Mouse (Mus musculus) adrenal gland, postnatal 36 days (tissue): ENCODE data around the gene Fam69b. TPM values are rescaled to one million over a fixed set of nuclear protein-coding genes. Genes with fewer than 3 reads are reported as not detected.

Source experiments
- DNase-seq, 2 experiments: peaks; one replicate each; pipeline ENCODE4 v3.0.0; 2021; ENCODE audit warnings: mixed read lengths in 1 of 2
- total RNA-seq, 2 experiments: library from RNA; stranded (reverse); gene quantifications; 2 replicates each; pipeline ENCODE4 v1.2.3; 2021

Gene Fam69b
- total RNA-seq, 2 experiments from 2014 or later, result 5.8 to 8.8 TPM

DNA sequence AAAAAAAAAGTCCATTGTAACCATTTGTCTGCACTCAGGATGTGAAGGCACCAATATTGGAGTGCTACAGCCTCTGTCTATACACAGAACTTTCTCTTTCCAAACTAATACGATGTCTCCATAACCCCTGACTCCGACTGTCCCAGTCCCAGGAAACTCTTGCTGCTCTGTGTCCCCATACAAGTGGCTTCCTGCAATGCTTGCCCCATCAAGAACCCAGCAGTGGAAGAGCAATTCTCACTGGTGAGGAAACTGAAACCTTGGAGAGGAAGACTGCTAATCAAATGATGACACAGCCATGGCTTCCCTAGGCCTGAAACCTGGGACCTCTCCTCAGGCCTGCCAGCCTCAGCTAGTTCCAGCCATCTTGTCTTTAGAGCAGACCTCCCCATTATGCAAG is 30.4 kb upstream of the Fam69b start:
- DNase-seq, result no peak

DNA sequence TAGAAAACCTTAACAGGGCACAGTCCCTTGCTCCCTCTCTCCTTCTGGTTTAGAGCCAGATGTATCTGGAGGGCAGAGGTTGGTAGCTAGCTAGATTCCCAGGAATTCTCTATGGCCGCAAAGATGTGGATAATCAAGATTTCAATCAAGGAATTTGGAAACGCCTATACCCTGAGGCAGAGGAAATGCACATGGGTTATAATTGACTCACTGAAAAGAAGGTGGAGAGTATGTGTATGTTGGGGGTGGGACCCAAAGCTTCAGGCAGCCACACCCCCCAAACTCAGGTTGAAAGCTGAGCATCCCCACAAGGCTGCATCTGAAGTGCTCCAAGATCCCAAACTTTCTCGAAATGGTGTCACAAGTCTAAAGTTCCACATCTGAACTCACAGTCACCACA is 29.8 kb upstream of the Fam69b start:
- no peak for DNase-seq

DNA sequence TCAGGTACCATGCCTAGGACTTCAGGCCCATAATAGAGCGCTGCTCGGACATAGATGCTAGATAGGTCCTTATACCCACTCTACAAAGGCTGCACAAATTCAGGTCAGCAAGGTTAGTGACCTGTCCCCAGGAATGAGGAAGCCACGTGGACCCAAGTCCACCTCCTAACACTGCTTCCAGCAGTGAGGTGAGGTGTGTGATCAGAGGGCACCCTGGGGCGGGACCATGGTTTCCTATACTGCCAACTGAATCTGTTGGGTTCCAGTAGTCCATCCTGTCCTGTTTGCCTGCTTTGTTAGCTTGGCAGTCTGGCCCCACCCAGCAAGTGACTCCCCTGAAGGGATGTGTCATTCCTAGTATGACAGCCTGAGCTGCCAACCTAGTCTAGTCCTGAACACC is 28.3 kb upstream of the Fam69b start:
- DNase-seq, result no peak

DNA sequence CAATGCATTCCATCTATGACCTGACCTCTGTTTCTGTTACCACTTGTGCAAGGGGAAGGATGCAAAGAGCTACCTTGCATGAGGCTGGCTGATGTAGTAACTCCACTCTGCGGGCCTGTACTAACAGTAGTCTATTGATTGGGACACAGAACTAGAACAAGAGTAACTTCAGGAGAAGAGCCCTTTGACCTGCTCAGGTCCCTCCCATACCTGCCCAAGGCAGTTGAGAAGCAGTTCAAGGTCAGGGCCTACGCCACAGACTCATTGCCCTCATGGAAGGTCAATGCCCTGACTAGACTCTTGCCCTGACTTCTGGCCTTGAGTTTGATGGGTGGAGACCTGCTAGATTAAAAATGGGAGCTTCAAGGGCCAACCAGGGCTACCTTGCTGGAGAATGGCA is 27.6 kb upstream of the Fam69b start:
- DNase-seq, result no peak

DNA sequence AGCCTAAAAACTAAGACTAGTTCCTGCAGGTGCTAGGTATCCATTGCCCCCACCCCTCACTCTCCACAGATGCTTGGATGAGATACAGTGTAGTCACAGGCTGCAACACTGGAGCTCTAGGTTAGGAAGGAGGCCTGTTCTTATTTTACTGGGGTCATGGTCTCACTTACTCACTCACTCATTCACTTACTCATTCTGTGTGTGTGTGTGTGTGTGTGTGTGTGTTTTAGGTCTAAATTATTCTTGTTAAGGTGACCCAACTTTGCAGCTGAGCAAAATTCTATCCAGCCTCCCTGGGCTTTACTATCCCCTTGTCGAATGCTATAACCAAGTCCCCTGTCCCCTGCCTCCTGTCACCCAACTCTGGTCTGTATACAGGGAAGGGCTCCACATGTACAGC is 26.7 kb upstream of the Fam69b start:
- no peak for DNase-seq

DNA sequence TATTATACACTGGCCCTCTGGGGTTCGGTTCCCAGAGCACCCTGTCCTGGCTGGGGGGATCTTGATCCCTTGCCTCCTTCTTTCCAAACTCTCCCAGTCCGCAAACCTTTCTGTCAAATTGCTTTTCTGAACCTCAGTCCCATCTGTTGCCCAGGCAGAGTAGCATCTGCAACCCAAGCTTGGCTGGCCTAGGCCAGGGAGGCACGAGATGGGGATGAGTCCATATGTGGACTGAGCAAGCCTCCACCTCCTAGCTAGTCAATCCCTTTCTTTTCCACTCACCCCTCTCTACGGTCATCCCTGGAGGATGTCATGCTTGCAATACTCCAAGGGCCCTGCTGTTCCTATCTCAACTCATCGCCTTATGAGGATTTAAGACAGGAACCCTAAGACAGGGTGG is 25.6 kb upstream of the Fam69b start:
- no peak for DNase-seq

DNA sequence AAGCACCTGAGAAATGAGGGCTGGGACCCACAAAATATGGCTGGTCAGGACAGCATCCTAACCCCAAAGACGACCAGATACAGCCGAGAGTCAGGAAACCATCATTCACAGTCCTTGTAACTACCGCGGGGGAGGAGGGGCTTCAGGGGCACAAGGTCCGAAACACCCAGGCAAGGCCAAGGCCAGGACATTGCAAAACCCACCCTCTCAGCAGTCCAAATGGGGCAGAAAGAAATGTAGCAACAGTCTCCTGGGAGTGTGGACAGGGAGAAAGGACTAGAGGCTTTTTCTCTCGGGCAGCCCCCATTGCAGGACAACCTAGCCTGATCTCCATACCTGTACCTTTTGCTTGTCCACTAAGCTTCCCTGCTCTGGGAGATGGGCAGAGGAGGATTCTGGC is 25.1 kb upstream of the Fam69b start:
- DNase-seq, result peak; percentile 74 to 86

DNA sequence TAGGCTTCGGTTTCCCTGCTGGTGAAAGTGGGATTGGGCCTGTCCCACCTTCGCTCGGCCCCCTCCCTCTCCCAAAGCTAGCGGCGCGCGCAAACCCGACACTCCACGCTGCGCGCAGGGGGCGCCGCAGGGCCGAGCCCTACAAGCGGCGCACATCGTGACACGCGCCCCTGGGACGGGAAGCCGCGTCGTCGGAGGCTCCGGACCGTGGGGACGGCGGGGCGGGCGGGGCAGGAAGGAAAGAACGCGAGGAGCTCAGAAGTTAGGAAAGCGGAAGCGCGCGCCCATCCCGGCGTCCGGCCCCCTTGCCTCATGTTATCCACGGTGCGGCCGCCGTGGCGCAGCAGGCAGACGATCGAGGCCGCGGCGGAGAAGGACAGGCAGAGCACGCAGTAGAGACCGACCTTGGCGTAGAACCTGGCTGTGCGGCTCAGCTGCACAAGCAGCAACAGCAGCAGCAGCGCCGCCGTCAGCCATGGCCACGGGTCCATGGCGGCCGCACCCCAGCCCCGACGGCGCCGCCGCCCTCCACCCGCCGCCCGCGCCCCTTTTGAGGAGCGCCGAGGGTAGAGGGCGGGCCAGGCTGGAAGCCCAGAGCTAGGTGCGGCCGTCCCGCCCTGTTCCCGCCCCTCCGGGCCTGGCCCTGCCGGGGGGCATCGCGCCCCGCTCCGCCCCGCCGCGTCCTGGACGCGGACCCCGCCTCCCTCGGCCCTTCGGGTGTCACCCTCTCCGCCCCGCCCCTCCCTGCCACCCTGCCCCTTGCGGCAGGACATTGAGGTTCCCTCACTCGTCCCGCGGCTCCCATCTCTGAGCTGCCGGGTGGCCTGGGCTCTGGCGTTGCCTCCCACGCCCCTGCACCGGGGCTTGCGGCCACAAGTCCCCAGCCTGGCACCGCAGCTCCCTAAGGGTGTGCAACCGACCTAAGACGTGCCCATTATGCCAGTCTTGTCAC is 24.3 kb upstream of the Fam69b start, which contains the start of gene Agpat2:
TSS of gene Agpat2 (minus strand) at position 698 of the 952 bp plus-strand sequence.
- DNase-seq, result peak; percentile 94 to 97

DNA sequence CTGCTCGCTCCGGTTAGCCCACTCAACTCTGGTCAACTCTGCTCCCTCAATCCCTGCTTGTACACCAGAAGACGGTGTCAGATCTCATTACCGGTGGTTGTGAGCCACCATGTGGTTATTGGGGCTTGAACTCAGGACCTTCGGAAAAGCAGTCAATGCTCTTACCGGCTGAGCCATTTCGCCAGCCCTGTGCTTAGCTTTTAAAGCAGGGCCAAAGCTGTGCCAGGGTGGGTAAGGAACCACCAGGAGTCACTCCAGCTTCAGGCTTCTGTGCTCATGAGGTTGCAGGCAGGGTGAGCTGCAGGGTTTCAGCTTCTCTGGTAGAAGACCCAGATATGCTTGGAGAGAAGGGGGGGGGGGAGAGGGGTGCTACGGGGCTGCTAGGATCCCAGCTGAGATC is 22.9 kb upstream of the Fam69b start:
- DNase-seq, result no peak

DNA sequence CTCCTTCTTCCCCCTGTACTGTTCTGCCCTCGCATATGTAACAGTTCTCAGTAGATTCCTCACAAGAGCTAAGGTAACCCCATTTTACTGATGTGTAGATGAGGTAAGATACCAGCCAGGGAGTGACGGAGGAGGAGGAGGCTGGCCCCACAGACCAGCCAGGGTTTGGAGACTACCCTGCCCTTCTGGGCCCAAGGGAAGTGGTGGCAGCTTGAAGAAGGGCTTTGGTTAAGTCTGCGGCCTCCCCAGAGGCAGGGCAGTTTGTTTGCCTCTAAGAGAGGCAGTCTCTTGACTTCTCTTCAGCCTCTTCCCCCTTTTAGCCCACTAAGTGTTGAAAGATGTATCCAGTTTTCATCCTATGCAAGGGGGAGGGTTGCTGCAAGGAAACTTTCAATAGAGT is 21.7 kb upstream of the Fam69b start:
- DNase-seq, result peak in 1 of 2 experiments; percentile 21

DNA sequence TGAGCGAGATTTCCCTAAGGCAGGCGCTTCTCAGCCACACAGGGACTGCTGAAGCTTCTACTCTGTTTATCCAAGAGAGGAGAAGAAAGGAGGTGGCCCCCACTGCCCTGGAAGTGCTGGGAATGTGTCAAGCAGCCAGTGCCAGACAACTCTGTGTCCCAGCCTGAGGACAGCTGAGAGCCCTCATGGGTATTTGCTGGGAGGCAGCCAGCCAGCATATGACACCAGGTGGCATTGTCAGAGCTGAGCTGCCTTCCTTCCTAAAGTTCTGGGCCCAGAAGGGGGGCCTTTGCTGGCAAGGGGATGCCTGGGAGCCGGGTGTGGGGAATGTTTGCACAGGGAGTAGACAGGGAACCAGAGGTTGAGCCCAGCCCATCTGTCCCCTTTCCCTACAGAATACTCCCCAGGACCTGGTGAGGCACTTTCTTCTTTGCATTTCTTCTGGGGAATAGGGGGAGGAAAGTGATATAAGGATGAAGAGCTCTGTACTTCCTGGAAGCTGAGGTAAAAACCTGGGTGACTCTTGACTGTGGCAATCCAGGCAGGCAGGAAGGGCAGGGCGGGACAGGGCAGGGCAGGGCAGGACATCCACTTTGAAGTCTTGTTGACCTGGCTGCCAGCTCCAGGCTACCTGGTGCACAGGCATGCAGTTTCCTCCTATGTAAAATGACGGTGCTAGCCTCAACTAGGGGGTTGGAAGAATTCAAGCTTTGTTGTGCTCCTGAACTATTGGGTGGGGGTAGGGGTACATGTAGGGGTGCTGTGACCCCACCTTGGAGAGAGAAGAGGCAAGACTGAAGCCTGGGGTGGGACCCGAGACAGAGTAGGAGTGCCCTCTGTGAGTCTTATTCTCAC is 21.0 kb upstream of the Fam69b start:
- DNase-seq, result no peak

DNA sequence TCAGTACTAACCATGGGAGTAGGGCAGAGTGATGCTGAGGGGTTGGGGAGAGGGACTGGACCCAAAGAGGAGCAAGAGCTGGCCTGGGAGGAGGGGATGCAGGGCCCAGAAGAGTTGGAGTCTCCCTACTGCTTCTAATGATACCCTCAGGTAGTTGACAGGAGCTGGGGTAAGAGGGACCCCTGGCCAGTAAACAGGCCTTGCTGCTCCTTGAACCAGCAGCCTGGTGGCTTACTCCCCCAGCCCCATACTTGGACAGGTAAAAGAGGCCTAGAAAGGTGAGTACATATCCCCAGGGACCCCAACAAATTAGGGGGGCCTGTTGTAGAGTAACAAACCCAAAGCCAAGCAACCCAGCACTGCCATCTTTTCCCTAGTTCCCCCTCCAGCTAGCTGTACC is 19.5 kb upstream of the Fam69b start:
- no peak for DNase-seq

DNA sequence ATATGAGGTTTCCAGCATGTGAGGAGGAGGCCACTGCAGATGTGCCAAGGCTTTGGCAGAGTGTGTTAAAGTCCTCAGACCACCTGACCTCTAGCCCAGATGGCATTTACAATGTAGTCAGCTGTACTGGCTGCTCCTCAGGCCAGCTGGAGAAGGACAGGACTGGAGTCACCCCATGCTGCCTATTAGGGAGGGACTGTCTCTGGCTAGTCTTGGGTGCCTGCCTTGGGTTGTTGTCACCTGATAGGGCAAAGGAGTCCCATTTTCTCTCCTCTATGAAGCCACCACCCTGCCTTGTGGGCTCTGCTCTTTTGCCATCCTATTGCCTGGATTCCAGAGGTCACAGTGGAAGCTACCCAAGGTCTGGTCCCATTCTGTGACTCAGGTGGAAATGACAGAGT is 19.0 kb upstream of the Fam69b start:
- DNase-seq, result no peak

DNA sequence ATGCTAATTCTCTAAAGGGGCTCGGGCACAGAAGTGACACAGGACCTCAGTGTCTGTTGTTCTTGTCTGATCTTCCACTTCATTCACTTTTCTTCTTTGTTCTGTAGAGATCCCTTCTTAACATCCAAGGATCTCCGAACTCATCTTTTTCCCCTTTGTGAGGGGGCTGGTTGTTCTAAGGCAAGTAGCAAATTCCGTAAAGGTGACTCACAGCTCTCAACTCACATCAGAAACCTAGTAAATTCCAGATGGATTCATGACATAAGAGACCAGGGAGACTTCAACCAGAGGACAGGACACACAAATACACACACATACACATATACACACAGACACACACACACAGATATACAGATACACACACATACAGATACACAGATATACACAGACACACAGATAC is 17.7 kb upstream of the Fam69b start:
- no peak for DNase-seq

DNA sequence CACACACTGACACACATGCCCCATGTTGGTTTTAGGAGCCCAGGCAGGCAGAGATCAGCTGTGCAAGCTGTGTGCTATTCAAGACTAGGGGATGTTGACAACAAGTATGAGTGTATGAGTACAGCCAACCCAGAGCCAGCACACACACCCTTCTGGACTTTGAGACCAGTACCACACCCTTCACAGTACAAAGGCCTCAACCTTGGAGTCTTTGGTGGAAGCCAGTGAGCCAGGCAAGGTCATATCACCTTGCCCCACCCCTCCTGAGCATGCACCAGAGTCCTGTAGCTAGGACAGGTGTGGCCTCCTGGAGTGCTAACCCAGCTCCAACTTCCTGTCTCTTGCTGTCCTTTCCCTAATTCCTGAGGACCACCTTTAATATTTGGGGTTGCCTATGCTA is 17.2 kb upstream of the Fam69b start:
- no peak for DNase-seq

DNA sequence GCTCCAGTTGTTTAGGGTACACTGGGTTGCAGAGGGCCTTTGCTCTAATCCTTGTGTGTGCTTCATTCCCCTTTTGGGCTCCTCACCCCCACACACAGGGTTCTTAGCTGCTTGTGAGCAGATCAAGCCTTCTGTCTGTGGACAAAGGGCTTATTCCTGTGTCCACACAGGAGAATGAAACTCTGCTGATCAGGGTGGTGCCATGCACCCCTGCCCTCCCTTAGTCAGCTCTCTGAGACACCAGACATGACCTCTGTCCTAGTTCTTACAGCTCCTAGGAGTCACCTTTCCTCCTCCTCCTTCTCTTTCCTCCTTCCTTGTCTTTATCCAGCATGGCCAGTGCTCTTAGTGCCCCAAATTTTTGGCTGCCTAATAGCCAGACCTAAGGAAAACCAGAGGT is 16.4 kb upstream of the Fam69b start:
- no peak for DNase-seq

DNA sequence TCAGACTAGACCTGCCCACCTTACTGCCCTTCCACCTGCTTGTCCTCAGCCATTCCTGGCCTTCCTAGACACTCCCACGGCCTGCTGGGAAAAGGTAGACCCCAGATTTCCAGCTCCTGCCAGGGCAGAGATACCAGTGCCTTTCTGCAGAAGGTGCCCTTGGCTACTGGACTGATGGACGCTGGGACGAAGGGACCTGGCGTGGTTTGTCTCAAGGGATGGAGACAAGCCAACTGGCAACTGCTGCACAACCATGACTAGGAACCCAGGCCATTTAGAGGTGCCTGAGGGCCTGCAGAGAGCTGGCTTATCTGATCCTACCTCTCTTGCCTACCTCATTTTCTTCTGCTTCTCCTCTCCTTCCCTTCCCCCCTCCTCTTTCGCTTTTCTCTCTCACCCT is 13.4 kb upstream of the Fam69b start:
- peak in 1 of 2 experiments; percentile 29 for DNase-seq

DNA sequence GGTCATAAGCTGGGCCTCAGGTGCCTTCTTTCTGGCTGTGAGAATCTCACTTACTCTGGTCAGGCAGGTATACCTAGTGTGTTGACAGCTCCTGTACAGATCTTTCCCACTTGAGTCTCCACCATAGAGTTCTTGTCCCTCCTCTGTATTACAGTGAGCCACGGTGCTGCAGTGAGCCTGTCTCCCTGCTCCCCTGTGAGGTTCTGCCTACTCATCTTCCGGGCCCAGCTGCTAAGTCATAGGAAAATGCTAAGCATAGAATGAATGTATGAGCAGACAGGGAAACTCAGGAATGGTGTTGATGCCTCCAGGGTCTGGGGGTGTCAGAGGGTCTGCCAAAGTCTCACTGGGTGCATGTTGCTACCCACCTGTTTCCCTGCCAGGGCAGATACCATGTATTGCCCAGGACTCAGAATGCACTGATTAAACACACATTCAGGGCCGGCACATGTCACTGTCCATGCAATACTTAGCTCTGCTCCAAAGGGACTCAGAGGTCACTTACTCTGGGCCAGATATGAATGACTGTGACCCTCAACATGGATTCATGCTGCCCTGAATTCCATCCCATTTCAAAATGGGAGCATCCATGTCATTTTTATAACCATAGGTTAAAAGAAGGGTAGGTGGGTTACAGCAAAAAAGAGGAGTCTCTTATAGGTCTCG is 12.7 kb upstream of the Fam69b start:
- no peak for DNase-seq

DNA sequence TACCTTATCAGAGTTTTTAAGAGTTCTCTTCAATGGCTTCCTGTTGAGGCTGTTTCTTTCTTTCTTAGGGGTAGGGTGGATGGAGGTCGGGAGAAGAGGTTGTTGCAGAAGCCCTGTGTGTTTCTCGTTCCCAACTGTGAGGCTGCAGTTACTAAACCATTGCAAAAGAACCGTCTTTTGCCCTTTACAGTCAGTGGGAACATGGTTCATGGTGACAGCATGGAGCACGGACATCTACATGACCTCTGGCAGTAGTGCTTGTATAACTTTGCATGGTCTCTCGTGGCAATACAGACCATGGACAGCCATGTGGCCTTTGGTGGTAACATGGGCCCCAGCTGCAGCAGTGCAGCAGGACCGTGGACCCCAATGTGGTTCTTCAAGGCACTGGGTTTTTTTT is 10.9 kb upstream of the Fam69b start:
- no peak for DNase-seq

DNA sequence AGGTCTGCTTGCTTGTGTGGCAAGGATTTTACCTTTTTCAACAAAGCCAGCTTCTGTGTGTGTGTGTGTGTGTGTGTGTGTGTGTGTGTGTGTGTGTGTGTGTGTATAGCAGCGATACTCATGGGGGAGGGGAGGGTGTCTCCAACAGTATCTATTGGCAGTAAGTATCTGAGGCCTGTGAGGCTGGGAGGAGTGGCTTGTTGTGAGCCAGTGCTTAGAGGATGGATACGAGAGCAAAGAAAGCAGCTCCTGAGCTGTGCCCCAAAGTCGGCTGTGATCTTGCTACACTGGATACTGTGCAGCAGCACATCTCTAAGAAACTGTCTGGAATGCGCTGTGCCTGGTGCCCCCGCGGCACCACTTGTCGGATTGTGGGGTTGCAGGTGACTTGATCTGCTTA is 10.3 kb upstream of the Fam69b start:
- DNase-seq, result no peak

DNA sequence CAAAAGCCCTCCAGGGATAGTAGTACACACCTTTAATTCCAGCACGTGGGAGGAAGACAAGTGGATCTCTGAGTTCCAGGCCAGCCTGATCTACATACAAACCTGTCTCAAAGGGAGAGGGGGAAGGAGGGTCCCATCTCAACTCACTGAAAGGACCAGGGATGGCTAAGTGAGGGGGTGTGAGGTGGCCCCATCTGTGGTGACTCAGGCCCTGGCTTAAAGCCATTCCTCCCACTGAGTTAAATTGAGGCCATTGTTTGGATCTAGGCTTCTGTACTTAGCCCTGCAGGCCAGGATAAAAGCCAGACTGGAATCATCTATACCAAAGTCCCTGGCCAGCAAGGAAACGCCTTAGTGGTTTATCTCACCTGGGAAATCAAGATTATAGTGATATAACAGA is 7.0 kb upstream of the Fam69b start:
- no peak for DNase-seq

DNA sequence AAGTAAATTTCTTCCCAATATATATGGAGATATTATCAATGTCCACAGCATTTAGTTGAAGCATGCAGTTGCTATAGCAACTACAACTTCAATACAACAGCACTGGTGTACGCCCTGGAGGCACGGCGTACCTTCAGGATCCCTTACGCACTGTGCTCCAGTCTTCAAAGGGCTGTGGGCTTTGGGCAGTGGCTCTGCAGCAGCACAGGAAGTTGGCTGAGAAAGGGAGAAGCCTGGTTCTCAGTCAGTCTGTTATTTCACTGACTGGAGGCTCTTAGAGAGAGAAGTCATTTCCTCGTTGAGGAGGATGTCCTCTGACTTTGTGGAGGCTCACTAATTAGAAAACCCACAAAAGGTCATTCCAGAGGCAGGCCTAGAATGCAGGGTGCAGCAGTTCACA is 5.3 kb upstream of the Fam69b start:
- DNase-seq, result no peak

DNA sequence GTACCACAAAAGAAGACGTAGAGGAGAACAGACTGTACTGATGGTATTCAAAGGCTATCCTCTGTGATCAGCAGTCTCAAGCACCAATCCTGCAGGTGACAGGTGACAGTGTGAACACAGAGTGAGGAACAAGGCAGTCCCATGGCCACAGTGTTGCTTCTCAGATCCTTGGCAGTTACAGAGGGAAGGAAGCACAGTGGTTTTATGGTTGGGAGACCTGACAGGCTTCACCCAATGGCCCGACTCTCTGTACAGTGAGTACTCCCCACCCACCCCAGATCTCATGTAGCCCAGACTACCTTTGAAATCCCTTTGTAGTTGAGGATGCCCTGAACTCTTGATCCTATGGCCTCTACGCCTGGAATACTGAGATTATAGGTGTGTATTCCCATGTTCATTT is 2.8 kb upstream of the Fam69b start:
- DNase-seq, result no peak
